Mouse (Mus musculus) myocyte (in vitro differentiated cells): ENCODE data around the gene Synj2. TPM values are rescaled to one million over a fixed set of nuclear protein-coding genes. Genes with fewer than 3 reads are reported as not detected.

ENCODE experiments used
- H3K27me3 ChIP-seq: one replicate; pipeline ENCODE4 v1.6.1; 2011; ENCODE audit not compliant: control insufficient read depth, insufficient read depth, insufficient read length
- H3K36me3 ChIP-seq: one replicate; pipeline ENCODE4 v1.6.1; 2011; ENCODE audit not compliant: control insufficient read depth, insufficient read depth
- H3K4me2 ChIP-seq: one replicate; pipeline ENCODE4 v1.6.1; 2011; ENCODE audit warnings: low read depth, control low read depth
- H3K4me3 ChIP-seq: one replicate; pipeline ENCODE4 v1.5.1; 2011; ENCODE audit warnings: mild to moderate bottlenecking, control low read depth, moderate library complexity
- H3K79me2 ChIP-seq: one replicate; pipeline ENCODE4 v1.6.1; 2011; ENCODE audit not compliant: control insufficient read depth, insufficient read depth
- H3ac ChIP-seq: one replicate; pipeline ENCODE4 v1.6.1; 2011; ENCODE audit not compliant: control insufficient read depth, insufficient read length
- CEBPB ChIP-seq: IDR thresholded peaks from 2 replicates; pipeline ENCODE4 v1.6.1; 2011; ENCODE audit warnings: mild to moderate bottlenecking, moderate library complexity; ENCODE audit not compliant: poor library complexity, insufficient read depth, severe bottlenecking
- E2F4 ChIP-seq: IDR thresholded peaks from one replicate; pipeline ENCODE4 v1.6.1; 2011; ENCODE audit warnings: mild to moderate bottlenecking, control low read depth, moderate library complexity; ENCODE audit not compliant: insufficient read depth
- MAX ChIP-seq: IDR thresholded peaks from one replicate; pipeline ENCODE4 v1.6.1; 2011; ENCODE audit warnings: low read depth, mild to moderate bottlenecking, control low read depth
- MYOD1 ChIP-seq, 3 experiments: IDR thresholded peaks; one replicate each; pipeline ENCODE4 v1.6.1; 2011; ENCODE audit warnings: control low read depth in 2 of 3, low read depth in 2 of 3, mild to moderate bottlenecking in 2 of 3, moderate library complexity in 1 of 3; ENCODE audit not compliant: insufficient read length in 2 of 3, control insufficient read depth in 1 of 3
- MYOG ChIP-seq, 3 experiments: IDR thresholded peaks; one replicate each; pipeline ENCODE4 v1.6.1; 2011; ENCODE audit warnings: control low read depth in 2 of 3, low read depth in 2 of 3, mild to moderate bottlenecking in 2 of 3; ENCODE audit not compliant: insufficient read length in 2 of 3, control insufficient read depth in 1 of 3, insufficient read depth in 1 of 3
- POLR2A ChIP-seq: IDR thresholded peaks from one replicate; pipeline ENCODE4 v1.6.1; 2011; ENCODE audit warnings: low read depth, mild to moderate bottlenecking, control low read depth, moderate library complexity; ENCODE audit not compliant: insufficient read length
- POLR2AphosphoS2 ChIP-seq: IDR thresholded peaks from one replicate; pipeline ENCODE4 v1.6.1; 2011; ENCODE audit warnings: low read depth, control low read depth; ENCODE audit not compliant: insufficient read length
- REST ChIP-seq: IDR thresholded peaks from one replicate; pipeline ENCODE4 v1.6.1; 2011; ENCODE audit warnings: mild to moderate bottlenecking, control low read depth, moderate library complexity; ENCODE audit not compliant: insufficient read depth, insufficient read length
- SRF ChIP-seq: IDR thresholded peaks from one replicate; pipeline ENCODE4 v1.6.1; 2011; ENCODE audit warnings: low read depth; ENCODE audit not compliant: control insufficient read depth, insufficient read length
- TCF12 ChIP-seq: IDR thresholded peaks from one replicate; pipeline ENCODE4 v1.6.1; 2011; ENCODE audit warnings: mild to moderate bottlenecking, control low read depth; ENCODE audit not compliant: poor library complexity, insufficient read depth, severe bottlenecking
- TCF3 ChIP-seq: IDR thresholded peaks from one replicate; pipeline ENCODE4 v1.6.1; 2011; ENCODE audit warnings: low read depth, control low read depth; ENCODE audit not compliant: insufficient read length
- USF1 ChIP-seq: IDR thresholded peaks from one replicate; pipeline ENCODE4 v1.6.1; 2011; ENCODE audit warnings: low read depth, mild to moderate bottlenecking, control low read depth, moderate library complexity
- polyA plus RNA-seq: library from polyadenylated mRNA; unstranded; fragments of >200 nt; fragmentation: generic; extraction: Trizol; gene quantifications from one replicate; pipeline ENCODE4 v1.2.1, GENCODE M21; 2012; ENCODE audit warnings: missing spikeins

Synj2 gene
- polyA plus RNA-seq, 1 experiment: 32.1 TPM

- Histone ChIP-seq H3K79me2 (no peaks in the 10 kb centered on the region), H3K4me3 (no peak overlapping the region), H3ac (no peak overlapping the region), H3K27me3 (no peaks in the 10 kb centered on the region), H3K4me2 (no peak overlapping the region), H3K36me3 (peaks cover 75% of the 10 kb centered on the region)
- no peak for TF ChIP-seq MAX
- no peak for TF ChIP-seq CEBPB
- no peak for TF ChIP-seq POLR2AphosphoS2
- TF ChIP-seq TCF3: no peak
- no peak for TF ChIP-seq SRF
- TF ChIP-seq USF1: no peak
Observed at GRCm38 (mm10) chr17:6036458-6036857, 95.4 kb downstream of the Synj2 start.

GRCm38 (mm10) chr17:6036872-6037271, 95.8 kb downstream of the Synj2 start:
- H3K4me3 ChIP-seq: no peak overlapping the region
- no peaks in the 10 kb centered on the region for H3K79me2 ChIP-seq
- H3K27me3 ChIP-seq: no peaks in the 10 kb centered on the region
- no peak overlapping the region for H3K4me2 ChIP-seq
- no peak for TF ChIP-seq TCF3
- no peak for TF ChIP-seq TCF12
- TF ChIP-seq MYOG (IDR thresholded peaks at IDR 0.05; ENCODE audit: control insufficient read depth in 1 of 3, insufficient read depth in 1 of 3, insufficient read length in 2 of 3, low read depth in 2 of 3): no peak
- H3ac ChIP-seq: no peak overlapping the region
- peaks cover 74% of the 10 kb centered on the region for H3K36me3 ChIP-seq

GRCm38 (mm10) chr17:6037507-6037906, 96.4 kb downstream of the Synj2 start:
- H3K4me2 ChIP-seq: no peak overlapping the region
- H3K27me3 ChIP-seq: no peaks in the 10 kb centered on the region
- TF ChIP-seq CEBPB (no peak), POLR2A (no peak), E2F4 (no peak), SRF (no peak), TCF3 (no peak), MAX (no peak), POLR2AphosphoS2 (no peak), MYOG (IDR thresholded peaks at IDR 0.05; ENCODE audit: control insufficient read depth in 1 of 3, insufficient read depth in 1 of 3, insufficient read length in 2 of 3, low read depth in 2 of 3) (no peak), MYOD1 (IDR thresholded peaks at IDR 0.05; ENCODE audit: control insufficient read depth in 1 of 3, insufficient read length in 2 of 3, low read depth in 2 of 3) (no peak)
- H3K79me2 ChIP-seq: no peaks in the 10 kb centered on the region
- H3K4me3 ChIP-seq: no peak overlapping the region
- peaks cover 76% of the 10 kb centered on the region for H3K36me3 ChIP-seq
- H3ac ChIP-seq: no peak overlapping the region

- no peaks in the 10 kb centered on the region for H3K27me3 ChIP-seq
- no peak overlapping the region for H3K4me3 ChIP-seq
- no peak overlapping the region for H3ac ChIP-seq
- peaks cover 10% of the 10 kb centered on the region for H3K36me3 ChIP-seq
- no peak overlapping the region for H3K4me2 ChIP-seq
- TF ChIP-seq TCF12 (no peak), TCF3 (no peak), REST (no peak), MYOD1 (IDR thresholded peaks at IDR 0.05; ENCODE audit: control insufficient read depth in 1 of 3, insufficient read length in 2 of 3, low read depth in 2 of 3) (no peak), E2F4 (no peak), USF1 (no peak)
- H3K79me2 ChIP-seq: no peaks in the 10 kb centered on the region
Observed at GRCm38 (mm10) chr17:6052801-6053200, 111.7 kb downstream of the Synj2 start.

- Histone ChIP-seq H3K4me3 (no peak overlapping the region), H3K27me3 (no peaks in the 10 kb centered on the region), H3ac (no peak overlapping the region), H3K4me2 (peak overlapping the region; percentile 45), H3K79me2 (no peaks in the 10 kb centered on the region), H3K36me3 (peaks cover 17% of the 10 kb centered on the region)
- no peak for TF ChIP-seq MYOG (IDR thresholded peaks at IDR 0.05; ENCODE audit: control insufficient read depth in 1 of 3, insufficient read depth in 1 of 3, insufficient read length in 2 of 3, low read depth in 2 of 3)
Observed at GRCm38 (mm10) chr17:6054934-6055355, 113.9 kb downstream of the Synj2 start.

- Histone ChIP-seq H3K36me3 (peaks cover 21% of the 10 kb centered on the region), H3ac (no peak overlapping the region), H3K4me2 (no peak overlapping the region)
Observed at GRCm38 (mm10) chr17:6062793-6063192, 121.7 kb downstream of the Synj2 start.

More at GRCm38 (mm10) chr17:6062793-6063192, 121.7 kb downstream of the Synj2 start:
- TF ChIP-seq MYOG (IDR thresholded peaks at IDR 0.05; ENCODE audit: control insufficient read depth in 1 of 3, insufficient read depth in 1 of 3, insufficient read length in 2 of 3, low read depth in 2 of 3) (peak in 2 of 3 experiments; percentile 82 to 89), MYOD1 (IDR thresholded peaks at IDR 0.05; ENCODE audit: control insufficient read depth in 1 of 3, insufficient read length in 2 of 3, low read depth in 2 of 3) (peak in 2 of 3 experiments; percentile 83 to 86), POLR2A (no peak)
- H3K27me3 ChIP-seq: no peaks in the 10 kb centered on the region
- H3K4me3 ChIP-seq: no peak overlapping the region
- no peaks in the 10 kb centered on the region for H3K79me2 ChIP-seq
